Mouse (Mus musculus) heart, embryonic 16.5 days (tissue): ENCODE data around the gene Leprot. TPM values are rescaled to one million over a fixed set of nuclear protein-coding genes. Genes with fewer than 3 reads are reported as not detected.

Source experiments
- ATAC-seq: fragments of 200-750 bp; cut with Nextera tagmentation; replicated peaks from 2 replicates; pipeline ENCODE4 v1.8.0; 2017; ENCODE audit warnings: moderate number of reproducible peaks; ENCODE audit not compliant: insufficient read depth, low FRiP score; ENCODE audit errors: extremely low read depth
- H3K27ac ChIP-seq: fragments of 300-500 bp; sonication (generic); 2 replicates; pipeline ENCODE4 v1.5.1; 2014; ENCODE audit warnings: mild to moderate bottlenecking, low read length, control low read depth, moderate library complexity
- H3K27me3 ChIP-seq: fragments of 300-500 bp; sonication (generic); 2 replicates; pipeline ENCODE4 v1.6.1; 2014; ENCODE audit warnings: low read length, mixed read lengths; ENCODE audit not compliant: control insufficient read depth, insufficient read depth
- H3K36me3 ChIP-seq: fragments of 300-500 bp; sonication (generic); 2 replicates; pipeline ENCODE4 v1.6.1; 2014; ENCODE audit not compliant: control insufficient read depth, insufficient read depth
- H3K4me1 ChIP-seq: fragments of 300-500 bp; sonication (generic); 2 replicates; pipeline ENCODE4 v1.6.1; 2014; ENCODE audit warnings: low read length, mixed read lengths; ENCODE audit not compliant: control insufficient read depth, insufficient read depth
- H3K4me2 ChIP-seq: fragments of 300-500 bp; sonication (generic); 2 replicates; pipeline ENCODE4 v1.6.1; 2014; ENCODE audit warnings: low read depth, mild to moderate bottlenecking, control low read depth, low read length
- H3K4me3 ChIP-seq: fragments of 300-500 bp; sonication (generic); 2 replicates; pipeline ENCODE4 v1.5.1; 2014; ENCODE audit warnings: mild to moderate bottlenecking, control low read depth, low read length
- H3K9ac ChIP-seq: fragments of 300-500 bp; sonication (generic); 2 replicates; pipeline ENCODE4 v1.6.1; 2014; ENCODE audit warnings: low read length, control low read depth
- H3K9me3 ChIP-seq: fragments of 300-500 bp; sonication (generic); replicated peaks from 2 replicates; pipeline ENCODE4 v1.6.1; 2016; ENCODE audit warnings: low read length; ENCODE audit not compliant: control insufficient read depth
- WGBS: fragments of 180-500 bp; shearing (Covaris S2); extraction: QIAGEN DNeasy Blood & Tissue Kit; methylation state at CpG from one replicate; pipeline ENCODE4 v1.1.7; 2014; 5-methylcytosine and 5-hydroxymethylcytosine counted together
- polyA plus RNA-seq: library from polyadenylated mRNA; unstranded; fragments of >200 nt; fragmentation: Nextera tagmentation; extraction: Ambion mirVana; gene quantifications from 2 replicates; pipeline ENCODE4 v1.2.1, GENCODE M21; 2015

Gene Leprot
- polyA plus RNA-seq: 79.0 and 80.8 TPM in 2 replicates

GRCm38 (mm10) chr4:101647196-101647905, at the start of gene Leprot:
TSS of gene Leprot (plus strand) at chr4:101647718.
- Histone ChIP-seq H3K27ac (peak within 1 kb of the TSS; percentile 97), H3K4me2 (peak within 1 kb of the TSS; percentile 81), H3K9ac (peak within 1 kb of the TSS; percentile 99), H3K27me3 (no peaks in the 10 kb centered on the region), H3K9me3 (no peaks in the 10 kb centered on the region), H3K4me3 (peak within 1 kb of the TSS; percentile 96), H3K4me1 (peaks cover 13% of the 10 kb centered on the region), H3K36me3 (no peaks in the 10 kb centered on the region)
- ATAC-seq: peak; percentile 97
- WGBS: 1% methylated on average over 39 of the region's 39 CpGs

- Histone ChIP-seq H3K27me3 (no peaks in the 10 kb centered on the region), H3K9me3 (no peaks in the 10 kb centered on the region), H3K4me3 (no peak overlapping the region), H3K4me2 (no peak overlapping the region), H3K9ac (no peak overlapping the region), H3K36me3 (no peaks in the 10 kb centered on the region), H3K4me1 (no peaks in the 10 kb centered on the region), H3K27ac (no peak overlapping the region)
- ATAC-seq: no peak
These were observed 45.8 kb upstream of the Leprot start for GRCm38 (mm10) chr4:101601758-101602157.

- Histone ChIP-seq H3K4me2 (no peak overlapping the region), H3K27ac (no peak overlapping the region), H3K4me1 (no peaks in the 10 kb centered on the region), H3K4me3 (no peak overlapping the region), H3K36me3 (no peaks in the 10 kb centered on the region), H3K27me3 (no peaks in the 10 kb centered on the region), H3K9ac (no peak overlapping the region), H3K9me3 (no peaks in the 10 kb centered on the region)
- ATAC-seq: no peak
- WGBS: 51% methylated on average over 3 of the region's 3 CpGs
These were observed 43.9 kb upstream of the Leprot start for GRCm38 (mm10) chr4:101603635-101604034.

GRCm38 (mm10) chr4:101616520-101616919, 31.0 kb upstream of the Leprot start:
- no peaks in the 10 kb centered on the region for H3K27me3 ChIP-seq
- no peak for ATAC-seq

GRCm38 (mm10) chr4:101617742-101618141, 29.8 kb upstream of the Leprot start:
- no peak overlapping the region for H3K4me3 ChIP-seq
- H3K27me3 ChIP-seq: no peaks in the 10 kb centered on the region
- no peak for ATAC-seq
- no peaks in the 10 kb centered on the region for H3K9me3 ChIP-seq
- no peaks in the 10 kb centered on the region for H3K4me1 ChIP-seq
- H3K9ac ChIP-seq: no peak overlapping the region
- WGBS: 61% methylated on average over 2 of the region's 2 CpGs
- H3K36me3 ChIP-seq: no peaks in the 10 kb centered on the region
- no peak overlapping the region for H3K27ac ChIP-seq
- H3K4me2 ChIP-seq: no peak overlapping the region

More at GRCm38 (mm10) chr4:101616520-101616919, 31.0 kb upstream of the Leprot start:
- no peak overlapping the region for H3K27ac ChIP-seq
- no peak overlapping the region for H3K4me2 ChIP-seq
- H3K9ac ChIP-seq: no peak overlapping the region
- no peaks in the 10 kb centered on the region for H3K4me1 ChIP-seq
- no peaks in the 10 kb centered on the region for H3K36me3 ChIP-seq
- 86% methylated on average over 5 of the region's 5 CpGs for WGBS
- H3K4me3 ChIP-seq: no peak overlapping the region
- H3K9me3 ChIP-seq: no peaks in the 10 kb centered on the region

- Histone ChIP-seq H3K4me3 (no peak overlapping the region), H3K27me3 (no peaks in the 10 kb centered on the region), H3K27ac (no peak overlapping the region), H3K9ac (no peak overlapping the region), H3K36me3 (no peaks in the 10 kb centered on the region), H3K4me2 (no peak overlapping the region), H3K9me3 (no peaks in the 10 kb centered on the region), H3K4me1 (no peaks in the 10 kb centered on the region)
- 60% methylated on average over 2 of the region's 2 CpGs for WGBS
- no peak for ATAC-seq
These were observed 27.3 kb upstream of the Leprot start for GRCm38 (mm10) chr4:101620206-101620605.

- H3K9ac ChIP-seq: no peak overlapping the region
- no peaks in the 10 kb centered on the region for H3K4me1 ChIP-seq
- no peak overlapping the region for H3K4me2 ChIP-seq
- ATAC-seq: no peak
- no peaks in the 10 kb centered on the region for H3K9me3 ChIP-seq
- no peak overlapping the region for H3K4me3 ChIP-seq
- H3K27me3 ChIP-seq: no peaks in the 10 kb centered on the region
- H3K27ac ChIP-seq: no peak overlapping the region
- 85% methylated on average over 5 of the region's 5 CpGs for WGBS
- no peaks in the 10 kb centered on the region for H3K36me3 ChIP-seq
These were observed 26.3 kb upstream of the Leprot start for GRCm38 (mm10) chr4:101621241-101621640.

- no peak for ATAC-seq
- H3K27me3 ChIP-seq: no peaks in the 10 kb centered on the region
- no peaks in the 10 kb centered on the region for H3K36me3 ChIP-seq
- H3K9me3 ChIP-seq: no peaks in the 10 kb centered on the region
- H3K4me3 ChIP-seq: no peak overlapping the region
- H3K9ac ChIP-seq: no peak overlapping the region
- WGBS: 74% methylated on average over 5 of the region's 5 CpGs
- no peak overlapping the region for H3K27ac ChIP-seq
- no peak overlapping the region for H3K4me2 ChIP-seq
- H3K4me1 ChIP-seq: no peaks in the 10 kb centered on the region
These were observed 22.2 kb upstream of the Leprot start for GRCm38 (mm10) chr4:101625278-101625677.

- no peaks in the 10 kb centered on the region for H3K9me3 ChIP-seq
- H3K4me1 ChIP-seq: no peaks in the 10 kb centered on the region
- 41% methylated on average over 2 of the region's 2 CpGs for WGBS
- ATAC-seq: no peak
- no peaks in the 10 kb centered on the region for H3K27me3 ChIP-seq
- no peak overlapping the region for H3K4me2 ChIP-seq
- no peaks in the 10 kb centered on the region for H3K36me3 ChIP-seq
- H3K9ac ChIP-seq: no peak overlapping the region
- no peak overlapping the region for H3K4me3 ChIP-seq
- H3K27ac ChIP-seq: no peak overlapping the region
These were observed 11.9 kb upstream of the Leprot start for GRCm38 (mm10) chr4:101635596-101635995.
